8 mouse cellular contexts compared by ENCODE assay signal in the genomic region with DNA sequence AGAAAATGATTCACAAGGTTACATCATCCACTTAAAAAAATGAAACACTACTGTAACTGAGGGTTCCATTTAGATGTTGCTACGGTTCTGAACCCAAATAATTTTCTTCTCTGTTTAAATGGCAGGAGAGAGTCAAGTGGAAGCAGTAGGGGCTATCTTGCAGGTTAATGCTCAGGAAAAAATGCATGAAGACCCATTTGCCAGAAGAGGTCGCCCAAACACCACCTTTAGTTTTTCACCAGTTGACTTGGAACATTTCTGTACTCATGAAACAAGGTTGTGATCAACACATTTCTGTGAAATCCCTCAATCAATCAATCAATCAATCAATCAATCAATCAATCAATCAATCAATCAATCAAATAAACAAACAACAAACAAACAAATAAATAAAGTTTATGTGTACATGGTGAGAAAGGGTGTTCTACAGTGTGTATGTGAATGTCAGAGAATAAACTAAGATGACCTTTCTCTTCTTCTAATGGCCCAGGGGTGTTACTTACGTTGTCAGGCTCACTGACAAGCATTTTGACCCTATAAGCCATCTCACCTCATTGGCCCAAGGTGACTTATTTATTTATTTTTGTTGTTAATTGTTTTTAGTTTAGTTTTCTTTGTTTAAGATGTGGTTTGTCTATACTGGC.
DNase-seq lines count a peak whose midpoint lies in the region; ATAC-seq lines count a peak whose summit lies in the region.

No protein-coding gene starts in this region.

- WGBS in heart, embryonic 10.5 days = 21% methylated on average over 3 of the region's 3 CpGs
- WGBS in embryonic facial prominence, embryonic 14.5 days = 20% methylated on average over 3 of the region's 3 CpGs
- 34% methylated on average over 3 of the region's 3 CpGs for WGBS in limb, embryonic 10.5 days

- no peak overlapping the region for H3K4me3 ChIP-seq in heart, embryonic 10.5 days
- H3K4me3 ChIP-seq in embryonic facial prominence, embryonic 14.5 days (ENCODE audit: low read depth, low read length) = no peak overlapping the region
- H3K4me3 ChIP-seq in limb, embryonic 10.5 days = no peak overlapping the region

- no peaks in the 10 kb centered on the region for H3K9me3 ChIP-seq in heart, embryonic 10.5 days
- H3K9me3 ChIP-seq in embryonic facial prominence, embryonic 14.5 days (ENCODE audit: control insufficient read depth, low read length) = no peaks in the 10 kb centered on the region
- no peaks in the 10 kb centered on the region for H3K9me3 ChIP-seq in limb, embryonic 10.5 days (replicated peaks)

- H3K9ac ChIP-seq in embryonic facial prominence, embryonic 14.5 days (ENCODE audit: low read depth, low read length) = no peak overlapping the region

- no peaks in the 10 kb centered on the region for H3K27me3 ChIP-seq in heart, embryonic 10.5 days (ENCODE audit: insufficient read depth, poor library complexity, severe bottlenecking)
- H3K27me3 ChIP-seq in embryonic facial prominence, embryonic 14.5 days (replicated peaks; ENCODE audit: control insufficient read depth, insufficient read depth, low read length) = peaks cover 5% of the 10 kb centered on the region
- peaks cover 10% of the 10 kb centered on the region; the same call in 1 of the 2 replicates for H3K27me3 ChIP-seq in limb, embryonic 10.5 days (ENCODE audit: low read depth, poor library complexity, severe bottlenecking)
- no peaks in the 10 kb centered on the region for H3K27me3 ChIP-seq in splenic B cell, adult 2 months (ENCODE audit: control insufficient read depth, insufficient read depth, low read length, poor library complexity, severe bottlenecking)

- no peak overlapping the region for H3K4me2 ChIP-seq in embryonic facial prominence, embryonic 14.5 days (ENCODE audit: low read depth, low read length)

- H3K4me1 ChIP-seq in heart, embryonic 10.5 days = no peaks in the 10 kb centered on the region
- no peaks in the 10 kb centered on the region for H3K4me1 ChIP-seq in embryonic facial prominence, embryonic 14.5 days (ENCODE audit: control insufficient read depth, insufficient read depth, low read length)
- H3K4me1 ChIP-seq in limb, embryonic 10.5 days = no peaks in the 10 kb centered on the region

- peak; percentile 39 for DNase-seq in heart, postnatal 4 days
- no peak for DNase-seq in heart, embryonic 10.5 days (ENCODE audit: low spot score)
- peak; percentile 24 for DNase-seq in urinary bladder, postnatal 14 days (ENCODE audit: low spot score)
- no peak for DNase-seq in urinary bladder, adult 2 months (ENCODE audit: low spot score)
- peak; percentile 71 for DNase-seq in embryonic facial prominence, embryonic 14.5 days (ENCODE audit: low spot score)
- DNase-seq in limb, embryonic 10.5 days (ENCODE audit: low spot score) = peak; percentile 57
- DNase-seq in splenic B cell, adult 2 months (ENCODE audit: low read depth, low spot score) = peak; percentile 55

- no peak overlapping the region for H3K27ac ChIP-seq in heart, embryonic 10.5 days
- H3K27ac ChIP-seq in embryonic facial prominence, embryonic 14.5 days (replicated peaks; ENCODE audit: low read depth, low read length) = no peak overlapping the region
- no peak overlapping the region for H3K27ac ChIP-seq in limb, embryonic 10.5 days

- no peaks in the 10 kb centered on the region for H3K36me3 ChIP-seq in heart, embryonic 10.5 days
- no peaks in the 10 kb centered on the region for H3K36me3 ChIP-seq in embryonic facial prominence, embryonic 14.5 days (ENCODE audit: control insufficient read depth, insufficient read depth, low read length)
- H3K36me3 ChIP-seq in limb, embryonic 10.5 days = no peaks in the 10 kb centered on the region
- H3K36me3 ChIP-seq in splenic B cell, adult 2 months (ENCODE audit: control insufficient read depth, insufficient read depth, low read length, poor library complexity, severe bottlenecking) = no peaks in the 10 kb centered on the region

- ATAC-seq in embryonic facial prominence, embryonic 14.5 days (ENCODE audit: low read depth) = no peak
- ATAC-seq in megakaryocyte-erythroid progenitor cell, adult 5-6 weeks (replicated peaks; ENCODE audit: low FRiP score, low TSS enrichment, poor library complexity, severe bottlenecking) = no peak

Comparison
In these comparisons a context has a peak if more than half of its experiments do, and no peak if none do; other contexts are left out.
1. DNase-seq: peak in heart, postnatal 4 days (single experiment), urinary bladder, postnatal 14 days (single experiment), embryonic facial prominence, embryonic 14.5 days (single experiment), limb, embryonic 10.5 days (single experiment) and splenic B cell, adult 2 months (single experiment); none in heart, embryonic 10.5 days (single experiment) and urinary bladder, adult 2 months (single experiment).